Mouse (Mus musculus) testis, adult 2 months (tissue): ENCODE results near the gene Klrg1.

Experiments
- CTCF ChIP-seq: fragments of 200-500 bp; IDR thresholded peaks from 2 replicates; pipeline ENCODE4 v1.5.1; 2012; ENCODE audit warnings: low read depth, mild to moderate bottlenecking, inconsistent platforms, low read length, moderate library complexity; ENCODE audit not compliant: control insufficient read depth, insufficient read depth, insufficient replicate concordance
- POLR2A ChIP-seq: fragments of 200-500 bp; IDR thresholded peaks from 2 replicates; pipeline ENCODE4 v1.6.1; 2012; ENCODE audit warnings: low read depth, mild to moderate bottlenecking, inconsistent platforms, low read length, moderate library complexity; ENCODE audit not compliant: control insufficient read depth

DNA sequence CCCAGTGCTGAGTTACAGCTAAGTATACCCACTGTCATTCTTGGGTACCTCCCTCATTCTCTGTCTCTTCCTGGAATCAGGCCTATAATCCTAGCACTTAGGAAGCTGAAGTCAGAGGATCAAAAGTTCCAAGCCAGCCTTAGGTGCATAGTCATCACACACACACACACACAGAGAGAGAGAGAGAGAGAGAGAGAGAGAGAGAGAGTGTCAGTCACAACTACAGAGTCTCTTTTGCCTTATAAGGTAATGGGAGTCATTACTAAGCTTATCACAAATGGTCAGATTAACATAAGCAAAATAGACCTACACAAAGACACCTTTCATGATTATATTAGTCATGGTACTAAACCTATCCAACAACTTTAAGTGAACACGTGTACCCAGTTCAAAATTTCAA lies 6.6 kb upstream of the Klrg1 start:
- TF ChIP-seq CTCF (no peak), POLR2A (no peak)
